Mouse (Mus musculus) embryonic facial prominence, embryonic 14.5 days (tissue): ENCODE measurements at regions not wholly inside any gene's neighbourhood (a gene's known extent, or its start where the extent isn't known, plus 50 kb on each side); places are given as distances from the start of the nearest gene placed in this dataset.

Experiments
- ATAC-seq: fragments of 200-750 bp; cut with Nextera tagmentation; 2 replicates; pipeline ENCODE4 v1.8.0; 2017; ENCODE audit warnings: low read depth, moderate number of reproducible peaks, moderate TSS enrichment
- DNase-seq: peaks from one replicate; pipeline ENCODE4 v3.0.0-alpha.2; 2015; ENCODE audit warnings: low spot score
- H3K27ac ChIP-seq: fragments of 300-500 bp; sonication (generic); replicated peaks from 2 replicates; pipeline ENCODE4 v1.5.1; 2014; ENCODE audit warnings: low read depth, mild to moderate bottlenecking, low read length, moderate library complexity
- H3K27me3 ChIP-seq: fragments of 300-500 bp; sonication (generic); replicated peaks from 2 replicates; pipeline ENCODE4 v1.6.1; 2014; ENCODE audit warnings: low read length; ENCODE audit not compliant: control insufficient read depth, insufficient read depth
- H3K36me3 ChIP-seq: fragments of 300-500 bp; sonication (generic); 2 replicates; pipeline ENCODE4 v1.6.1; 2014; ENCODE audit warnings: low read length, mixed read lengths; ENCODE audit not compliant: control insufficient read depth, insufficient read depth
- H3K4me1 ChIP-seq: fragments of 300-500 bp; sonication (generic); 2 replicates; pipeline ENCODE4 v1.6.1; 2014; ENCODE audit warnings: antibody characterized with exemption, low read length; ENCODE audit not compliant: control insufficient read depth, insufficient read depth
- H3K4me2 ChIP-seq: fragments of 300-500 bp; sonication (generic); 2 replicates; pipeline ENCODE4 v1.6.1; 2014; ENCODE audit warnings: low read depth, mild to moderate bottlenecking, low read length, moderate library complexity, mixed read lengths
- H3K4me3 ChIP-seq: fragments of 300-500 bp; sonication (generic); 2 replicates; pipeline ENCODE4 v1.5.1; 2014; ENCODE audit warnings: low read depth, mild to moderate bottlenecking, low read length
- H3K9ac ChIP-seq: fragments of 300-500 bp; sonication (generic); 2 replicates; pipeline ENCODE4 v1.6.1; 2014; ENCODE audit warnings: low read depth, mild to moderate bottlenecking, low read length, moderate library complexity, mixed read lengths
- H3K9me3 ChIP-seq: fragments of 300-500 bp; sonication (generic); 2 replicates; pipeline ENCODE4 v1.6.1; 2016; ENCODE audit warnings: low read length; ENCODE audit not compliant: control insufficient read depth
- WGBS: fragments of 180-500 bp; shearing (Covaris S2); extraction: QIAGEN DNeasy Blood & Tissue Kit; methylation state at CpG from one replicate; pipeline ENCODE4 v1.1.7; 2014; 5-methylcytosine and 5-hydroxymethylcytosine counted together

DNA sequence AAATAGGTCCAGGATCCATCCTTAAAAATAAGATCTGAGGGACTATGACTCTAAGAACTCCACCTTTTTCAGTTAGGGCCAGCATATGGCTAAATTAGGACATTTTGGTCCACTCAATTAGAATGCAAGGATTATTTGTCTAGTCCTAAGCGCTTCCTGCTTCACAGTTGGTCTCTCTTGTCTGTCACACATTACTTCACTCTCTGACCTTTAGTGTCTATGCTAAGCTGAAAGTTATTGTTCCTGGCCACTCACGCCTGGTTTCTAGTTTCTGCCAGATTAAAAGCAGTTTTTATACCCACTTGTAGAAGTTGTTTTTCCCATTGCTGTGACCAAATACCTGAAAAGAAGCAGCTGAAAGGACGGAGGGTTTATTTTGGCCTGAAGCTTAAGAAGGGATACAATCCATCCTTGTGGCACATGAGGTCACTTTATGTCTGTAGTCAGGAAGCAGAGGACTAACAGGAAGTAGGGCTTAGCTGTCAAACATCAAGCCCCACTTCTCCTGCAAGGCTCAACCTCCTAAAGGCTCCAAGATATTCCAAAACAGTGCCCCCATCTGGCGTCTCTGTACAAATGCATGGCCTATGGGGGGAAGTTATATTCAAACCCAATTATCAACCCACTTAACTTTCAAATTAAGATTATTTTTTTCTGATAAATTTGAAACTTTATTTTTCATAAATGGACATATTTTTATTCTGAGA, 195.3 kb upstream of the Gm5148 start:
- ATAC-seq (no peak), DNase-seq (peak; percentile 23)
- no peaks in the 10 kb centered on the region for H3K9me3 ChIP-seq
- H3K27ac ChIP-seq, result no peak overlapping the region
- H3K27me3 ChIP-seq, result no peaks in the 10 kb centered on the region
- no peak overlapping the region for H3K4me3 ChIP-seq
- H3K9ac ChIP-seq, result no peak overlapping the region
- WGBS, result 62% methylated on average over 4 of the region's 4 CpGs
- H3K36me3 ChIP-seq, result no peaks in the 10 kb centered on the region
- no peak overlapping the region for H3K4me2 ChIP-seq
- peaks cover 11% of the 10 kb centered on the region for H3K4me1 ChIP-seq

DNA sequence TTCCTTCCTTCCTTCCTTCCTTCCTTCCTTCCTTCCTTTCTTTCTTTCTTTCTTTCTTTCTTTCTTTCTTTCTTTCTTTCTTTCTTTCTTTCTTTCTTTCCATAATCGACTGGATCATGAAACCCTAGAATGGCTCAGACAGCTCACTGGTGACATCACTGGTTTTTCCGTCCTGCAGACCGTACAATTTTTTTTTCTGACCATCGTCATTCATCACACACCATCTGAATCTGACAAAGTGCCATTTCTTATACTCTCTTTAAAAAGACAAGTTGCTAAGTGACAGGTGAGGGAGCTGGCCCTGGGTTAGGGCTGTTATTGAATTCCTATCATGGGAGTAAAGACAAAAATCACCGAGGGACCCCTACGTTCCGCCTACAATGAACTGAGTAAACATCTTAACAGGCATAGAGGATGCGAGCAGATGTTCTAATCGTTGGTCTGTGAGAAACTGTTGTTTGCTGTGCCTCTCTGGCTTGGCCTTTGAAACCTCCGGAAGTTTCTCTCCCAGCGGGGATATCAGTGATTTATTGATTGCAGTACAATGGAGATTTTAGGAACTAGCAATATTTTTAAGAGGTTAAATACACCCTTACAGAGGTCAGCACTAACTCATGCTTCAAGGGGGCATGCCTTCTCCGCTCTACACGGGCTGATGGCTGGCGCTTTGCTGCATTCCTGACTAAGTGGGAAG, 192.6 kb upstream of the Gm5148 start:
- peaks cover 11% of the 10 kb centered on the region for H3K4me1 ChIP-seq
- DNase-seq (peak; percentile 72), ATAC-seq (peak; percentile 74)
- 19% methylated on average over 14 of the region's 14 CpGs for WGBS
- no peaks in the 10 kb centered on the region for H3K27me3 ChIP-seq
- no peaks in the 10 kb centered on the region for H3K9me3 ChIP-seq
- H3K27ac ChIP-seq, result no peak overlapping the region; the same call in 1 of the 2 replicates
- no peaks in the 10 kb centered on the region for H3K36me3 ChIP-seq
- 0 out of 2 replicates have a peak overlapping the region, but pooled peaks have one; percentile 23 for H3K4me2 ChIP-seq
- no peak overlapping the region for H3K4me3 ChIP-seq
- no peak overlapping the region for H3K9ac ChIP-seq

DNA sequence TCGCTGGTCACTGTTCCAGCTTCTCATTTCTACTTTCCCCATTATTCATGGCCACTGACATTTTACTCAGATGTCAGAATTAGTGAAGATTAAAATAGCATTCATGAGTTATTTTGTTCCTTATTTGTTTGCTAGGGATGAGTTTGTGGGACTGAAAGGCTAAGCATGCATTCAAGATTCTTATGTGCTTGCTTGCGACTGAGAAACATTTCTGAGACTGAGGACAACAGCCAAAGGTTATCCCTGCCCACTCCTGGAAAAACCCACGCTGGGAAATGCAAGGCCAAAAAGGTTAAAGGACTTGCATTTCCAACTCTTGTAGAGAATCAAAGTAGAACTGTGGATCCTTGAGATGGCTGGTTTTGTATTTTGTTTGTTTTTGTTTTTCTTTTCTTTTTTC, 192.0 kb upstream of the Gm5148 start:
- Histone ChIP-seq H3K4me3 (no peak overlapping the region), H3K27me3 (no peaks in the 10 kb centered on the region), H3K9me3 (no peaks in the 10 kb centered on the region), H3K4me1 (peaks cover 11% of the 10 kb centered on the region), H3K4me2 (no peak overlapping the region), H3K9ac (no peak overlapping the region), H3K27ac (no peak overlapping the region), H3K36me3 (no peaks in the 10 kb centered on the region)
- ATAC-seq (no peak), DNase-seq (no peak)
- 53% methylated on average over 3 of the region's 3 CpGs for WGBS

DNA sequence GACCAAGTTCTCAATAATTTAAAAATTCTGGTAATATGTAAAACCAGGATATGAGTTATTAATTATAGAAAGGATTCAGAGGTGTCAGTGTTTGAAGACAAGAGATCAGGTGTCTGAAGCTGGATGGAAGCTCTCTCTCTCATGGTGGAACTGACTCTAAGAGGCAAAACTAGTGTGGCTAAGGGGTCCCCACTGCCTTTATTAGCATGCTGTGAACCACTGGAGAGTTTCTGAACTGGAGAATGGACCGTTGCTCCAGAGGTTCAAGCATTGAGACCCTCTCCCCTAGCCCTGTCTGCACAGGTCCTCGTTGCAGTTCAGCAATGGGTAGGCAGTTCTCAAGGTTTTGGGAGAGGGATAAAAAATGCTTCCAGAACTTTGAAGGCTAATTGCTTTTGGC, 191.4 kb upstream of the Gm5148 start:
- WGBS, result 62% methylated on average over 2 of the region's 2 CpGs

DNA sequence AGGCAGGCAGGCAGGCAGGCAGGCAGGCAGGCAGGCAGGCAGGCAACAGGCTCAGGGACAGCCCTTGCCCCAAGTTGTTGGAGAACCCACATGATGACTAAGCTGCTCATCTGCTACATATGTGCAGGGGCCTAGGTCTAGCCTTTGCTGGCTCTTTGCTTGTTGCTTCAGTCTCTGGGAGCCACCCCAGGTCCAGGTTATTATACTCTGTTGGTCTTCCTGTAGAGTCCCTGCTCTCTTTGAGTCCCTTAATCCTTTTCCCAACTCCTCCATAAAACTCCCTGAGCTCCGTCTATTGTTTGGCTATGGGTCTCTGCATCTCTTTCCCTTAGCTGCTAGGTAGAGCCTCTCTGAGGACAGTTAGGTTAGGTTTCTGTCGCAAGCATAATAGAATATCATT, 189.8 kb upstream of the Gm5148 start:
- peaks cover 11% of the 10 kb centered on the region for H3K4me1 ChIP-seq
- H3K9me3 ChIP-seq, result no peaks in the 10 kb centered on the region
- no peak overlapping the region for H3K9ac ChIP-seq
- ATAC-seq (no peak), DNase-seq (no peak)
- H3K4me2 ChIP-seq, result no peak overlapping the region
- H3K27me3 ChIP-seq, result no peaks in the 10 kb centered on the region
- H3K27ac ChIP-seq, result no peak overlapping the region
- H3K4me3 ChIP-seq, result no peak overlapping the region
- WGBS, result 91% methylated on average over 2 of the region's 2 CpGs
- H3K36me3 ChIP-seq, result no peaks in the 10 kb centered on the region

More for the DNA sequence above, 191.4 kb upstream of the Gm5148 start:
- peaks cover 11% of the 10 kb centered on the region for H3K4me1 ChIP-seq
- no peak overlapping the region for H3K9ac ChIP-seq
- H3K4me2 ChIP-seq, result no peak overlapping the region
- no peak overlapping the region for H3K27ac ChIP-seq
- no peaks in the 10 kb centered on the region for H3K9me3 ChIP-seq
- H3K27me3 ChIP-seq, result no peaks in the 10 kb centered on the region
- ATAC-seq, result no peak
- no peak overlapping the region for H3K4me3 ChIP-seq
- H3K36me3 ChIP-seq, result no peaks in the 10 kb centered on the region
- no peak for DNase-seq

DNA sequence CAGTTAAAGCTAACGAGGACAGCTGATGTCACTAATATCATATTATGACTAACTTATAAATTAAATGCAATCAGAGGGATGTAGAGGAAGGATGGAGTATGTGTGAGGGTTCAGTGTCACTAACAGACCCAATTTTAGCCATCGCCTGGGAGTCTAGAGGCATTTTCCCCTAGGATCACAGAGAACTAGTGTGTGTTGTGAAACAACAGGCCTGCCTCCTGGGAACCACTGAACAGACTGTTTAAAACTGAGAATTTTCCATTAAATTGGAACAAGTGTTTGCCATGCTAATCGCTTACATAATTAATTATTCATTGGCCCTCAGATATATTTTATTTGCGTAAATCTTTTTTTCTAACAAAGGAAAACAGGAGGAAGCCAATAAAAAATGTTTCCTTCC, 185.5 kb upstream of the Gm5148 start:
- Histone ChIP-seq H3K4me3 (no peak overlapping the region), H3K27me3 (no peaks in the 10 kb centered on the region), H3K4me1 (peaks cover 15% of the 10 kb centered on the region), H3K4me2 (no peak overlapping the region), H3K27ac (no peak overlapping the region), H3K9me3 (no peaks in the 10 kb centered on the region), H3K9ac (no peak overlapping the region), H3K36me3 (no peaks in the 10 kb centered on the region)
- DNase-seq, result no peak
- 93% methylated on average over 4 of the region's 4 CpGs for WGBS
- ATAC-seq, result no peak

DNA sequence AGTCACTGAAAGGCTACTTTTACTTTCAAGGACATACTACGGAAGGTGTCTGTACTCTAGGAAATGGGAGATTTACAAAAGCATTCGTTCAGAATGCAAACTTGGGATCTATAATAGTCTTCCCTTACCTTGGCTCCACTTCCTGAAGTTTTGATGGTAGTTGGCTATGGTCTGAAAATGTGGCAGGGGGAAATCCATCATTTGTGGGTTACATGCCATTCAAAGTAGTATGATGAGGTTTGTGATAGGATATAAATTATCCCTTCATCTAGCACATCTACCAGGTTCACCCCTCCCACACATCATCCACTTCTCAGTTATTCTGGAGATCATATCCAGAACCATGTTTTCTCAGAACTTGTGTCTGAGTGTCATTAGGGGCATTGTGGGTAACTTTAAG, 184.7 kb upstream of the Gm5148 start:
- DNase-seq, result no peak
- Histone ChIP-seq H3K27ac (no peak overlapping the region), H3K9ac (no peak overlapping the region), H3K27me3 (no peaks in the 10 kb centered on the region), H3K36me3 (no peaks in the 10 kb centered on the region), H3K9me3 (no peaks in the 10 kb centered on the region), H3K4me2 (no peak overlapping the region), H3K4me3 (no peak overlapping the region), H3K4me1 (peaks cover 15% of the 10 kb centered on the region)
- WGBS, result 84% methylated on average over 2 of the region's 2 CpGs
- no peak for ATAC-seq

DNA sequence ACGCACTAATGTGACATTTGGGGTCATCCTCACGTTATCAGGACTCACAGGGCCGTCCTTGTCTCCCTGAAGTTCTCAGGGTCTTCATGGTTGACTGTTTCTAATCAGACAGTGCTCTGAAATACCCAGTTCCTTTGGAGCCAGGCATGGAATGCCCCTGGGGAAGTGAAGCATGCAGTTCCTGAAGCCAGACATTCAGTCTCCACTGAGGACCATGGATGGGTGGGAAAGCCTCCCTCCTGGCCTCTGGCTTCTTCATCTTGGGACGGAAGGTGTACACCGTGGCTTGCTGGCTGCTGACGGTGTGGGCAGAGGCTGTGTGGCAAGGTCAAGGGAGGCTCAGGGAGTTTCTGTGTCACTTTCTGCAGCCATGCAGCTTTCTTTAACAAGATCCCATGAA, 184.2 kb upstream of the Gm5148 start:
- Histone ChIP-seq H3K36me3 (no peaks in the 10 kb centered on the region), H3K9ac (no peak overlapping the region), H3K4me1 (peaks cover 15% of the 10 kb centered on the region), H3K9me3 (no peaks in the 10 kb centered on the region), H3K4me3 (no peak overlapping the region), H3K27ac (no peak overlapping the region), H3K4me2 (no peak overlapping the region), H3K27me3 (no peaks in the 10 kb centered on the region)
- DNase-seq, result no peak
- ATAC-seq, result no peak
- 45% methylated on average over 6 of the region's 6 CpGs for WGBS
